Mouse (Mus musculus) R1 (cell line): ENCODE data around the gene Fam160a2.

ENCODE experiments used
- DNase-seq: peaks from one replicate; pipeline ENCODE4 v3.0.0-alpha.2; 2018; ENCODE audit warnings: low read depth, low spot score

Fam160a2 gene

GRCm38 (mm10) chr7:105399935-105400624 is at the start of gene Fam160a2:
TSS of gene Fam160a2 (minus strand) at chr7:105400054.
- peak; percentile 99 for DNase-seq

GRCm38 (mm10) chr7:105445076-105445475 is 45.2 kb upstream of the Fam160a2 start:
- DNase-seq = peak; percentile 46

- DNase-seq = no peak
Observed at GRCm38 (mm10) chr7:105441426-105441825, 41.6 kb upstream of the Fam160a2 start.

- no peak for DNase-seq
Observed at GRCm38 (mm10) chr7:105437979-105438772, 38.3 kb upstream of the Fam160a2 start.

- DNase-seq = peak; percentile 50
Observed at GRCm38 (mm10) chr7:105434798-105435197, 34.9 kb upstream of the Fam160a2 start.

- peak; percentile 27 for DNase-seq
Observed at GRCm38 (mm10) chr7:105433859-105434258, 34.0 kb upstream of the Fam160a2 start.

- no peak for DNase-seq
Observed at GRCm38 (mm10) chr7:105432058-105432457, 32.2 kb upstream of the Fam160a2 start.

- no peak for DNase-seq
Observed at GRCm38 (mm10) chr7:105426051-105426450, 26.2 kb upstream of the Fam160a2 start.

GRCm38 (mm10) chr7:105425424-105426043 is 25.7 kb upstream of the Fam160a2 start, which contains the start of gene Cckbr:
TSS of gene Cckbr (plus strand) at chr7:105425731.
- peak; percentile 64 for DNase-seq

- DNase-seq = no peak
Observed at GRCm38 (mm10) chr7:105424368-105424767, 24.5 kb upstream of the Fam160a2 start.

GRCm38 (mm10) chr7:105420903-105421302 is 21.0 kb upstream of the Fam160a2 start:
- no peak for DNase-seq

GRCm38 (mm10) chr7:105418106-105418505 is 18.3 kb upstream of the Fam160a2 start:
- DNase-seq = no peak

GRCm38 (mm10) chr7:105416529-105416928 is 16.7 kb upstream of the Fam160a2 start:
- no peak for DNase-seq

GRCm38 (mm10) chr7:105414385-105414784 is 14.5 kb upstream of the Fam160a2 start:
- DNase-seq = no peak

- peak; percentile 66 for DNase-seq
Observed at GRCm38 (mm10) chr7:105411874-105412632, 12.2 kb upstream of the Fam160a2 start.

GRCm38 (mm10) chr7:105406322-105406721 is 6.5 kb upstream of the Fam160a2 start:
- no peak for DNase-seq

- DNase-seq = no peak
Observed at GRCm38 (mm10) chr7:105404268-105404667, 4.4 kb upstream of the Fam160a2 start, which contains the start of gene Cnga4. TSS of gene Cnga4 (plus strand) at chr7:105404568.

GRCm38 (mm10) chr7:105399058-105399934 is 558 bp downstream of the Fam160a2 start:
- peak; percentile 69 for DNase-seq

- no peak for DNase-seq
Observed at GRCm38 (mm10) chr7:105396126-105396525, 3.7 kb downstream of the Fam160a2 start.

- DNase-seq = no peak
Observed at GRCm38 (mm10) chr7:105395131-105395820, 4.6 kb downstream of the Fam160a2 start.
